Mouse (Mus musculus): ENCODE data around the gene H2-DMb2. TPM values are rescaled to one million over a fixed set of nuclear protein-coding genes. Genes with fewer than 3 reads are reported as not detected.
A peak's percentile ranks its signal among the peaks of the same experiment; 100 is the strongest.

H2-DMb2 gene
- polyA plus RNA-seq, 1 experiment: 0.84 TPM

DNA sequence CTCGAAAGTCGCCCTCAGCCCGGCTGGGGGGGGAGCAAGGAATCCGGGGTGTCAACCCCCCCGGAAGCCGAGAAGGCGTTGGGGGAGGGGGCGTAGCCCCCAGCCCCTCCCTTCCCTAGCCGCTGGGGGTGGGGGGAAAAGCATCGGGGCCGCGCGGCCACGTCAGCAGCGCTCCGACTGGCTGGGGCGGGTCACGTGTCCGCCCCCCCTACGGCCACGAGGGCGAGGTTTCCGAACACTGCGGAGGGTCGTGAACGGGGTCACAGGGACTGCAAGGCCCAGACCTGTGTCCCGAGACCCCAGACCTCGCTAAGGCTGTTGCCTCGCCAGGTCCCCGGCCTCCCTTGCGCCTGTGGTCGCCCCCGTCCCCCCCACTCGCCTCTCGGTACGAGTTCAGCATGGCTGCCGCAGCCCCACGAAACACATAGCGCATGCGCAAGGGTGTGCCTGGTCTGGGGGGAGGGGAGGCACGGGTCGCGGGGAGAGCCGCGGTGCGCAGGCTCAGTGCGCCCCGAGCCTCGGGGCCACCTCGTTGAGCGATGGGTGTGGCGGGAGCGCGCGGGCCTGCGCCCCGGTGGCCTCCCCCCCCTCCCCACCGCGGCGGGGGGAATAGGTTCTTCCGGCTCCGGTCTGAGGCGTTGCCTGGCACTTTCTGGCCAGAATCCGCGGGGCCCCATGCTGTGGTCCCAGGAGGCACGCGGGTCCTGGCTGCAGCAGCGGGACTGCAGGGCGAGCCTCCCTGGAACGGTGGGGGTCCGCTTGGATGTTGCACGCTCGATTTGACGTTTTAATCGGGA lies 20.7 kb upstream of the H2-DMb2 start, which contains the start of gene Brd2:
Gene Brd2, minus strand, starts transcription at position 447 of the 797 bp plus-strand sequence.
- Histone ChIP-seq H3K4me3 (ENCODE audit: insufficient read depth, low read length) (peak within 1 kb of the TSS; percentile 99), H3K4me1 (ENCODE audit: control insufficient read depth, insufficient read depth, low read length) (peaks cover 2% of the 10 kb centered on the region), H3K27ac (ENCODE audit: insufficient read depth, low read length) (peak within 1 kb of the TSS; percentile 99)
- TF ChIP-seq POLR2A (IDR thresholded peaks at IDR 0.05; ENCODE audit: extremely low read depth, insufficient read depth, low read length) (peak; percentile 59; the same call in 1 of the 2 replicates), CTCF (IDR thresholded peaks at IDR 0.05; ENCODE audit: extremely low read depth, insufficient read depth, low read length) (no peak)

DNA sequence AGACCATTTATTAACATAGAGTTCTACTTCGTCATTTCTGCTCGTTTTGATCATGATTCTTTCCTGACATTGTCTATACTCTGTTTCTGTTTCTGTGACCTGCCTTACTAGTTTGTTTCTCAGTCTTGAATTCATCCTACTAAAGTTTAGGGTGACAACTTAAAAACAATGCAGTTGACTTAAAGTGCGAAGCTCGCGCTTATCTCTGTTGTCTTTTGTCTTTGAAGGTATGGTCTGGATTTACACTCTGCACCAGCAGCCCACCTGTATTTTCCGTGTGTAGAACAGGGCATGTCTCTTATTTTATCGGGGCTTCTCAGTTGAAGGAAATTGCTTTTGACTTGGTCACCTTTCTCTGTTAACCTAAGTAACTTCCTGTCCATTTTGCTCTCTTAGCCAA lies 20.0 kb upstream of the H2-DMb2 start:
- TF ChIP-seq CTCF (IDR thresholded peaks at IDR 0.05; ENCODE audit: extremely low read depth, insufficient read depth, low read length) (no peak), POLR2A (IDR thresholded peaks at IDR 0.05; ENCODE audit: extremely low read depth, insufficient read depth, low read length) (no peak)
- H3K4me3 ChIP-seq (ENCODE audit: insufficient read depth, low read length): peak overlapping the region; percentile 99; the same call in 1 of the 2 replicates
- no peak overlapping the region; the same call in none of the 2 replicates for H3K27ac ChIP-seq (ENCODE audit: insufficient read depth, low read length)
- peaks cover 4% of the 10 kb centered on the region for H3K4me1 ChIP-seq (ENCODE audit: control insufficient read depth, insufficient read depth, low read length)

DNA sequence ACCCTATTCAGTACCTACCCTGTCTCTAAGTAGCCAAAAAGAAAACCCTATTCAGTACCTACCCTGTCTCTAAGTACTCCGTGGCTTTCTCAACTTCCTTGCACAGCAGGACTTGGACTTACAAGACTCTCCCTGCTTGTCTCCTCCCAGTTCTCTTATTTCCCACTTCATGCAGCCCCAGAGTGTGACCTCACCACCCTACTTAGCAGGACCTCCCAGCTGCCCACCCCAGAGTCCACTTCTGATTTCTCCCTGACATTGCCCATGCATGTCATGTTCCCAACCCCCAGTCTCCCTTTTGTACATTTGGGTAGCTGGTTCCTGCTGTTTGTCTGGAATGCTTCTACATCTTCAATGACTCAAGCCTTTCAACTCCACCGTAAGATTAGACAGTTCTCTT lies 19.6 kb upstream of the H2-DMb2 start:
- TF ChIP-seq POLR2A (IDR thresholded peaks at IDR 0.05; ENCODE audit: extremely low read depth, insufficient read depth, low read length) (no peak), CTCF (IDR thresholded peaks at IDR 0.05; ENCODE audit: extremely low read depth, insufficient read depth, low read length) (no peak)
- no peak overlapping the region; the same call in 1 of the 2 replicates for H3K27ac ChIP-seq (ENCODE audit: insufficient read depth, low read length)
- H3K4me3 ChIP-seq (ENCODE audit: insufficient read depth, low read length): peak overlapping the region; percentile 99; the same call in 1 of the 2 replicates
- H3K4me1 ChIP-seq (ENCODE audit: control insufficient read depth, insufficient read depth, low read length): peaks cover 4% of the 10 kb centered on the region

DNA sequence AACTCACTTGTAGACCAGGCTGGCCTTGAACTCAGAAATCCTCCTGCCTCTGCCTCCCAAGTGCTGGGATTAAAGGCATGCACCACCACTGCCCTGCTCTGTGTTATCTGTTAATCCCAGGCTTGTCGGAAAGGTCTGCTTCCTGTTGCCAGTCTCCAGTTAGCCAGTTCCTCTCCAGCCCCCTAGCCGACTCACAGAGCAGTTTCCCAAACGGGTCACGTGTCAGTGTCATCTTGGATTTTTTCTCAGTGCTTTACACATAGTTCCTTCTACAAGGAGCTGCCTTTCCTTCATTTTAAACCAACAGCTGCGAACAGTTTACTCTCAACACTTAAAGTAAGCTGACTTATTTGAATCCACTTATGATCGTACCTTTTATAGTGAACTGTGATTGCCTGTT lies 18.5 kb upstream of the H2-DMb2 start:
- peaks cover 6% of the 10 kb centered on the region for H3K4me1 ChIP-seq (ENCODE audit: control insufficient read depth, insufficient read depth, low read length)

DNA sequence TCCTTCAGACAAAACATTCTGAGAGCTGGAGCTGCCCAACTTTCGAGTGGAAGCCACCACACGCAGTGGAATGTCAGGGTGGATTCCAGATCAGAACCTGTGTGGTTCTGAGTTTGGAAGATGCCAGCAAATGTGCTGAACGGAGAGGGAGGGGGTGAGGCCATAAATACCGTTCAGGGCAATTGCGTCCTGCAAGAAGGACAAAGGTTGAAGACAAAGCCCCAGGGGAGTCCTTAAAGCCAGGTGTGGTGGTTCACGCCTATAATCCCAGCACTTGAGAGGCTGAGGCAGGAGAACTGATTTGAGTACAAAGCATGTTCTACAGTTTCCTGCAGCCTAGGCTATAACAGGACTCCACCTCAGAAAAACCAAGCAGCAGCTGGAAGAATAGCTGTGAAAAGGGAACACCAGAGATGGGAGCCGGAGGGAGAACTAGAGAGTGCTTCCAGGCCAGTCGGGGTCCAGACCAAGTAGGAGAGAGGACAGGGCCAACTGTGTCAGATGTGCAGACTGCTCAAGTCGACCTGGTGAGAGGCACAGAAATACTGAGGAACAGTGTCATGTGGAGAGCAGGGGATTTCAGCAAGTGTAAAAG lies 16.2 kb upstream of the H2-DMb2 start:
- no peak for TF ChIP-seq POLR2A (IDR thresholded peaks at IDR 0.05; ENCODE audit: extremely low read depth, insufficient read depth, low read length)
- TF ChIP-seq CTCF (IDR thresholded peaks at IDR 0.05; ENCODE audit: extremely low read depth, insufficient read depth, low read length): no peak
- H3K4me1 ChIP-seq (ENCODE audit: control insufficient read depth, insufficient read depth, low read length): peaks cover 6% of the 10 kb centered on the region
- H3K27ac ChIP-seq (ENCODE audit: insufficient read depth, low read length): no peak overlapping the region
- H3K4me3 ChIP-seq (ENCODE audit: insufficient read depth, low read length): no peak overlapping the region

More for the DNA sequence above, 18.5 kb upstream of the H2-DMb2 start:
- no peak overlapping the region for H3K4me3 ChIP-seq (ENCODE audit: insufficient read depth, low read length)
- TF ChIP-seq CTCF (IDR thresholded peaks at IDR 0.05; ENCODE audit: extremely low read depth, insufficient read depth, low read length) (no peak), POLR2A (IDR thresholded peaks at IDR 0.05; ENCODE audit: extremely low read depth, insufficient read depth, low read length) (no peak)
- no peak overlapping the region for H3K27ac ChIP-seq (ENCODE audit: insufficient read depth, low read length)

DNA sequence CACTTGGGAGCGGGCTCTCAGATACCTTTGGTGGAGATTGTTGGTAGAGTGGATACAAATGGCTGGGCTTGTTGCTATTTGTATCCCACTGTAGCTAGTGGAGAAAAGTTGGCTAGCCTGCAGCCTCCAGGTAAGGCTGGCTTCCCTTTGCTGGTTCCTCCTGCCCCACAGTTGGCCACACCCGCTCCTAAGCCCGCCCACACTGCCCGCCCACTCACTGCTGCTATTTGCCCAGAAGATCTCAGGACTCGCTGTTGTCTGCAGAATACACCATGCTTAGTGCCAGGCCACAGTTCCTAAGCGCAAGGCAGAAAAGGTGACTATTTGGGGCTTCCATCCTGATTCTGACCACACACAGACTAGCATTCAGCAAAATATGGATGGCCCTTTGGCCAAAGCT lies 15.6 kb upstream of the H2-DMb2 start:
- TF ChIP-seq CTCF (IDR thresholded peaks at IDR 0.05; ENCODE audit: extremely low read depth, insufficient read depth, low read length) (no peak), POLR2A (IDR thresholded peaks at IDR 0.05; ENCODE audit: extremely low read depth, insufficient read depth, low read length) (no peak)
- Histone ChIP-seq H3K4me1 (ENCODE audit: control insufficient read depth, insufficient read depth, low read length) (peaks cover 6% of the 10 kb centered on the region), H3K27ac (ENCODE audit: insufficient read depth, low read length) (no peak overlapping the region), H3K4me3 (ENCODE audit: insufficient read depth, low read length) (no peak overlapping the region)

DNA sequence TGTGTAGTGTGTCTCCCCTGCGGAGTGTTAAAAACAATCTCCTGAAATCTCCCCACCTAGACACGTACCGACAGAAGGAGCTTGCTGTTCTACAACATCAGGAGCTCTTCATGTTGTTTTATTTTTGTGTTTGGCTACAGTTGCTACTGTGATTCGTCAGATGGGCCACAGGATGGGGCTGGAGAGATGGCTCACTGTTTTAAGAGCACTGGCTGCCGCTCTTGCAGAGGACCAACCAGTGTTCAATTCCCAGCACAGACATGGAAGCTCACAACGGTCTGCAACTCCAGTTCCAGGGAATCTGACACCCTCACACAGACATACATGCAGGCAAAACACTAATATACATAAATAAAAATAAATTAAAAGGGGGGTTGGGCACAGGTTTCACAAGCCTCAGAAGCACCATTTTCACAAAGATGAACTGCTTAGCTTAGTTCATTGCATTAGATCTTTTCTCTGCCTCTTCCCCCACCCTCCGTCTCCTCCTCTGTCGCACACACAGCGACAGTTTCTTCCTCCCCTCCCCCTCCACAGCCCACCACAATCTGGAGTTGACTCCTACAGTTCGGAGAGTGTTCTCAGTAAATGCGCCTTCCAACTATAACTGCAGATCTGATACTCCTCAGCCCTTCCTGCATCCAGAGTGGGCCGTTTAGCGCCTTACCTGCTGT lies 14.7 kb upstream of the H2-DMb2 start:
- TF ChIP-seq CTCF (IDR thresholded peaks at IDR 0.05; ENCODE audit: extremely low read depth, insufficient read depth, low read length) (no peak), POLR2A (IDR thresholded peaks at IDR 0.05; ENCODE audit: extremely low read depth, insufficient read depth, low read length) (no peak)
- Histone ChIP-seq H3K27ac (ENCODE audit: insufficient read depth, low read length) (peak overlapping the region; percentile 78; the same call in 1 of the 2 replicates), H3K4me3 (ENCODE audit: insufficient read depth, low read length) (peak overlapping the region; percentile 19)

DNA sequence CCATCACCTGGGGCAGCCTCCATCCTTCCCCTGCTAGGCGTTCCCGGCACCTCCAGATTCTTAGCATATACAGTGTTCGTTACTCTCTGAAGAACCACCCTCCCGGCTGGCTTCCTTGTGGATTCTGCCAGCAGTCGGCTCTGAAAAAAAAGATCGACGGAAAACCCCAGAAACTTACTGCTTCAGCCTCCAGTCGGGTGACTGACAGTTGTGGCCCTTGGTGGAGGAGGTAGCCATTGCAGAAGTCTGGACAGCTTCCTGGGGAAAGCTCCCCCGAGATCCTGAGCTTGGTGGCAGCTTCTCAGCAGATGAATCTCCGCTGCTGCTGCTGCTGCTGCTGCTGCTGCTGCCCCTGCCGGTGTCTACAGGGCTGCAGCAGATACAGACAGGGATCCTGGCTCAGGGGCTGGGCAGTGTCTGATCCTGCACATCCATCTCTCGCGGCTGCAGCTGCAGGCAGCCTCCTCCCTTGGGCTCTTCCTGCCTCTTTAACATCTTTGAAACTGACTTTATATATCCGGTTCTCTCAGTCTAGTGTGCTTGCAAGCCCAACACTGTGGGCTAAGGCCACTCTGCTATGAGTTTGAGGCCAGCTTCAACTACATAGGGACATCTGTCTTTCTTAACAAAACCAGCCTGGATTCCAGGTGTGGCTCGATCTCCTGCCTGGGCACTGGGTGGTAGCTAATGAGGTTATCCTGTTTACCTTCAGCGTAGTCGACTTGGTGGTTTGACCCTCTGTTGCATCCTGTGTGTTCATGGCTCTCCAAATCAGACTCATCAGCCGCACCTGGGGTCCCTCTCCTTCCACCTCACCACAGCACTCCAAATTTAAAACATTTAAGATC lies 13.9 kb upstream of the H2-DMb2 start:
- no peak for TF ChIP-seq CTCF (IDR thresholded peaks at IDR 0.05; ENCODE audit: extremely low read depth, insufficient read depth, low read length)
- no peak for TF ChIP-seq POLR2A (IDR thresholded peaks at IDR 0.05; ENCODE audit: extremely low read depth, insufficient read depth, low read length)
- Histone ChIP-seq H3K27ac (ENCODE audit: insufficient read depth, low read length) (peak overlapping the region; percentile 78), H3K4me1 (ENCODE audit: control insufficient read depth, insufficient read depth, low read length) (peaks cover 4% of the 10 kb centered on the region), H3K4me3 (ENCODE audit: insufficient read depth, low read length) (peak overlapping the region; percentile 19)

More for the DNA sequence above, 14.7 kb upstream of the H2-DMb2 start:
- H3K4me1 ChIP-seq (ENCODE audit: control insufficient read depth, insufficient read depth, low read length): peaks cover 6% of the 10 kb centered on the region

Measured in cortical plate, adult 2 months (tissue).